Mouse (Mus musculus) ES-E14 (cell line): ENCODE data around the gene Tmem114. TPM values are rescaled to one million over a fixed set of nuclear protein-coding genes. Genes with fewer than 3 reads are reported as not detected.
A peak's percentile ranks its signal among the peaks of the same experiment; 100 is the strongest.

Experiments used
- DNase-seq: peaks from one replicate; pipeline ENCODE4 v3.0.0-alpha.2; 2013; ENCODE audit warnings: low read depth, low spot score
- H3K27ac ChIP-seq: 2 replicates; pipeline ENCODE4 v1.5.1; 2012; ENCODE audit warnings: low read depth, mild to moderate bottlenecking, low read length, moderate library complexity, mixed read lengths; ENCODE audit not compliant: poor library complexity, insufficient read depth, severe bottlenecking
- H3K36me3 ChIP-seq: 2 replicates; pipeline ENCODE4 v1.6.1; 2012; ENCODE audit warnings: mild to moderate bottlenecking, low read length, moderate library complexity, mixed read lengths; ENCODE audit not compliant: control insufficient read depth, poor library complexity, insufficient read depth, severe bottlenecking
- H3K4me1 ChIP-seq, 2 experiments: fragments of 150-350 bp in 1 of 2; sonication (generic) in 1 of 2; 2 replicates each; pipeline ENCODE4 v1.6.1; 2012; ENCODE audit warnings: low read length in 2 of 2, mild to moderate bottlenecking in 1 of 2, mixed read lengths in 1 of 2; ENCODE audit not compliant: control insufficient read depth in 2 of 2, insufficient read depth in 2 of 2, poor library complexity in 1 of 2
- H3K4me3 ChIP-seq, 2 experiments: fragments of 150-350 bp in 1 of 2; sonication (generic) in 1 of 2; 2 replicates each; pipeline ENCODE4 v1.5.1; 2012; ENCODE audit warnings: low read length in 2 of 2, low read depth in 1 of 2, mild to moderate bottlenecking in 1 of 2, mixed read lengths in 1 of 2; ENCODE audit not compliant: insufficient read depth in 1 of 2, poor library complexity in 1 of 2, severe bottlenecking in 1 of 2
- H3K9ac ChIP-seq: 2 replicates; pipeline ENCODE4 v1.6.1; 2012; ENCODE audit warnings: low read depth, mild to moderate bottlenecking, low read length, mixed read lengths; ENCODE audit not compliant: poor library complexity, insufficient read depth, severe bottlenecking
- H3K9me3 ChIP-seq: fragments of 150-350 bp; sonication (generic); 2 replicates; pipeline ENCODE4 v1.6.1; 2012; ENCODE audit warnings: low read depth, mild to moderate bottlenecking, low read length; ENCODE audit not compliant: control insufficient read depth, insufficient read depth
- CHD2 ChIP-seq: IDR thresholded peaks from 2 replicates; pipeline ENCODE4 v1.6.1; 2014; ENCODE audit warnings: mild to moderate bottlenecking, low read depth, low read length, inconsistent platforms
- HCFC1 ChIP-seq: IDR thresholded peaks from 2 replicates; pipeline ENCODE4 v1.6.1; 2012; ENCODE audit warnings: low read length, inconsistent platforms, borderline replicate concordance; ENCODE audit not compliant: insufficient read depth
- MAFK ChIP-seq: IDR thresholded peaks from 2 replicates; pipeline ENCODE4 v1.6.1; 2014; ENCODE audit warnings: mild to moderate bottlenecking, low read depth, low read length, inconsistent platforms; ENCODE audit not compliant: insufficient read depth
- ZC3H11A ChIP-seq: IDR thresholded peaks from 2 replicates; pipeline ENCODE4 v1.6.1; 2012; ENCODE audit warnings: low read depth, mild to moderate bottlenecking, inconsistent platforms, low read length, borderline replicate concordance
- ZNF384 ChIP-seq: IDR thresholded peaks from 2 replicates; pipeline ENCODE4 v1.6.1; 2012; ENCODE audit warnings: low read depth, low read length, inconsistent platforms
- in situ Hi-C, 2 experiments: fragments of 600-800 bp; cut with MboI; formaldehyde crosslinking; loops; one replicate each; pipeline ENCODE4 v1.15.1; 2025; ENCODE audit warnings: low sequenced_read_pairs in 2 of 2, inconsistent platforms in 1 of 2; ENCODE audit not compliant: unreplicated experiment in 2 of 2
- total RNA-seq: library from RNA; depleted of rRNA; stranded (reverse); fragments of 300-350 nt; gene quantifications from 2 replicates; pipeline ENCODE4 v1.2.3, GENCODE M21; 2012

Gene Tmem114
- total RNA-seq, 1 experiment = not detected

DNA sequence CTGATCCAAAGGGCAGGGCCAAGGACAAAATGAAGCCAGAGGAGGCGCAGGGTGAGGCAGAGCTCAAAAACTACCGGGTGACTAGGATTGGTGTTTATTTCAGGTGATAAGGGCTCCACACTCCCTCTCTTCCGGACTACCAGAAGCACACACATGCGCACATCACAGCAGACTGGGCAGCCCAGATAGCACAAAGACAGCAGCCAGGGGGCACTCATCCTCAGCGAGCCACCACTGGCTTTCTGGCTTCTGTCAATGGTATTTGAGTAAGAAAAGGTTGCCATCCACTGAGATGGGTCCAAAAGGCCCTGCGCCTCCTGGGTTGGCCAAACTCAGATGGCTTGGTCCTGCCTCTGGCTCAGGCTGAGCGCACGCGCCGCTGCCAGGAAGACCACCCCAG, 15.7 kb downstream of the Tmem114 start:
- no peak for TF ChIP-seq ZNF384
- no peak for TF ChIP-seq CHD2
- no peak for TF ChIP-seq HCFC1
- no peak for TF ChIP-seq MAFK
- TF ChIP-seq ZC3H11A = no peak
- H3K36me3 ChIP-seq = no peaks in the 10 kb centered on the region
- peak overlapping the region in 1 of 2 experiments; percentile 66; a peak in 2 of 4 replicates for H3K4me3 ChIP-seq
- peak; percentile 51 for DNase-seq
- peaks cover 0 to 6% of the 10 kb centered on the region in 2 experiments; a peak in 1 of 4 replicates for H3K4me1 ChIP-seq
- H3K9ac ChIP-seq = peak overlapping the region; percentile 56; the same call in 1 of the 2 replicates
- in situ Hi-C loops = loop anchor here in 1 of 2 experiments (5.0 to 25.0 kb wide), 2 partner anchors 263 to 453 kb away; partner anchors contain the start of gene Carhsp1
- no peaks in the 10 kb centered on the region for H3K9me3 ChIP-seq
- H3K27ac ChIP-seq = no peak overlapping the region

DNA sequence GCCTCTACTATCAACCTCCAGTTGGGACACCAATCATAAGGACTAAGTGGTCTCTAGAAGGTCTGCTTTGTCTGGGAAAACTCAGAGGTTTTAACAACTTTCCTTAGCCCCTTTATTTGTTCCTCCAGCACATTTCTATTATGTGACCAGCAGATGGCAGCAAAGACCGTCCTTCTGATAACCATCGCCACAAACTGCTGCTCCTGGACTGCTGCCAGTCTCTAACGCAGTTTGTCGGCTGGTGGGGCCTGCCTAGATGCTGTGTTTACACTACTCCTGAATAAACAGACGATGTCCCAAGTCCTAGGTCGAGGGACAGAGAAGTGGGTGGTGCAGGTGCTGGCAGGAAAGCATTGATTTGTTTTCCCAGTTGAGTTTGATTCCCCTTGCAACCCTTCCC, 18.2 kb downstream of the Tmem114 start:
- Histone ChIP-seq H3K4me3 (no peak overlapping the region), H3K9ac (no peak overlapping the region), H3K36me3 (no peaks in the 10 kb centered on the region), H3K9me3 (no peaks in the 10 kb centered on the region), H3K27ac (no peak overlapping the region), H3K4me1 (peaks cover 0 to 6% of the 10 kb centered on the region in 2 experiments; a peak in 1 of 4 replicates)
- no peak for TF ChIP-seq HCFC1
- no peak for TF ChIP-seq CHD2
- TF ChIP-seq ZC3H11A = peak; percentile 95
- DNase-seq = peak; percentile 66
- in situ Hi-C loops = loop anchor here in 1 of 2 experiments (5.0 to 25.0 kb wide), 2 partner anchors 266 to 456 kb away; partner anchors contain the start of gene Carhsp1

DNA sequence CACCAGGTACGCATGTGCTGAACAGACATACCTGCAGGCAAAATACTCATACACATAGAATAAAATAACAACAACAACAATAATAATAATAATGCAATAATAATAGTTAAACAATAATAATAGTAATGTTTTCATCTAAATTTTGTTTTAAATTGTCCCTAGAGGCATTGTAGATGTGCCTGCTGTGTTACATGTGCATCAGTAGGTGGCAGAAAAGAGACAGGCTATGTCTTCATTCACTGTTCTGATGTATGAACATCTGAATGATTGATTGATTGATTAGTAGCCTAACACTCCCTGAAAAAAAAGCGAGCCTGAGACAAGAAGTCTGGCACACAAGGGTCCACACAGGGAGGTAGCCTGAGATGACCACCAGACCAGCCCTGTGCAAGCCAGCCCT, 22.3 kb downstream of the Tmem114 start:
- H3K9ac ChIP-seq = no peak overlapping the region
- TF ChIP-seq MAFK = no peak
- TF ChIP-seq ZC3H11A = no peak
- no peak for TF ChIP-seq ZNF384
- TF ChIP-seq CHD2 = no peak
- TF ChIP-seq HCFC1 = no peak
- no peak overlapping the region for H3K27ac ChIP-seq
- DNase-seq = no peak
- in situ Hi-C loops = loop anchor here in 1 of 2 experiments (25.0 kb wide), 1 partner anchor 460 kb away; no protein-coding TSS in a partner anchor
- no peaks in the 10 kb centered on the region for H3K9me3 ChIP-seq
- no peak overlapping the region for H3K4me3 ChIP-seq
- H3K36me3 ChIP-seq = no peaks in the 10 kb centered on the region
- no peaks in the 10 kb centered on the region for H3K4me1 ChIP-seq

DNA sequence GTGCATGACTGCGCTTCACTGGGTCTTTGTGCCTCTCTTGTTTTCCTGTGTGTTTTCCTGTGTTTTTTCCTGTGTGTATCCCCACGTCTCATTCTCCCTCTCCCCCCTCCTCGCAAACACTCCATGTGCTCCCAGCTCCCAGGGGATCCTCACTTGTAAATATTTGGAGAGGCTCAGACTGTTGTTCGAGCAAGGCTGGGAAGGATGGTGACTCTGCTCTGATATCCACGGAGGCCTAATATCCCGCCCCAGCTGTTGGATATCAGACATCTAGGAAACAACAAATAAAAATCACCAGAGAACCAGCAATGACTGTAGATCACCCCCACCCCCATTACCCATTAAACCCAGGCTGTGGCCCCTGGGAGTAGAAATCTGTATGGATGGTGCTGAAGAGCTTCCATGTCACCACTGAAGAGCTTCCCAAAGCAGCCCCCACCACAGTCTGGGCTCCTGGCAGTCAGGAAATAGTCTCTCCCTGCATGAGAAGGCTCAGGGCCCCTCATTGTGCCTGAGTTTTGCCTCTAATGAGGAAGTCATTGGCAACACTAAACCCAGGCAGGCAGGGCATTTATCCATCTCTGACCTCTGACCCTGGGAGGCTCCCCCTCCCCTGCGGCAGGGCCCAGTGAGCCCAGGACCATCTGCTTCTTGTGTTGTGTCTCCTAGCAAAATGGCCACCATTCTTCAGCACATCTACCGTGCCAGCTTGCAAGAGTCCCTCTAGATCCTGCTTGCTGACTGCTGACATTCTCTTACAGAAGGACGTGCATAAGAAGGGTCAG, 23.6 kb downstream of the Tmem114 start:
- Histone ChIP-seq H3K36me3 (no peaks in the 10 kb centered on the region), H3K4me3 (no peak overlapping the region), H3K9me3 (no peaks in the 10 kb centered on the region), H3K4me1 (no peaks in the 10 kb centered on the region), H3K27ac (no peak overlapping the region), H3K9ac (no peak overlapping the region)
- DNase-seq = no peak
- TF ChIP-seq ZC3H11A (no peak), ZNF384 (no peak)
- in situ Hi-C loops = loop anchor here in 1 of 2 experiments (25.0 kb wide), 1 partner anchor 461 kb away; no protein-coding TSS in a partner anchor
